Mouse (Mus musculus) mammary gland, adult 2 months (tissue): Measurements from ENCODE around the gene C730034F03Rik. TPM values are rescaled to one million over a fixed set of nuclear protein-coding genes. Genes with fewer than 3 reads are reported as not detected.

Source experiments
- polyA plus RNA-seq: library from polyadenylated mRNA; depleted of rRNA; stranded (reverse); fragments of >200 nt; gene quantifications from 2 replicates; pipeline ENCODE4 v1.2.3, GENCODE M21; 2012; ENCODE audit warnings: low replicate concordance; rRNA removed

The C730034F03Rik gene
- 0.65 and 1.2 TPM in 2 replicates for polyA plus RNA-seq

DNA sequence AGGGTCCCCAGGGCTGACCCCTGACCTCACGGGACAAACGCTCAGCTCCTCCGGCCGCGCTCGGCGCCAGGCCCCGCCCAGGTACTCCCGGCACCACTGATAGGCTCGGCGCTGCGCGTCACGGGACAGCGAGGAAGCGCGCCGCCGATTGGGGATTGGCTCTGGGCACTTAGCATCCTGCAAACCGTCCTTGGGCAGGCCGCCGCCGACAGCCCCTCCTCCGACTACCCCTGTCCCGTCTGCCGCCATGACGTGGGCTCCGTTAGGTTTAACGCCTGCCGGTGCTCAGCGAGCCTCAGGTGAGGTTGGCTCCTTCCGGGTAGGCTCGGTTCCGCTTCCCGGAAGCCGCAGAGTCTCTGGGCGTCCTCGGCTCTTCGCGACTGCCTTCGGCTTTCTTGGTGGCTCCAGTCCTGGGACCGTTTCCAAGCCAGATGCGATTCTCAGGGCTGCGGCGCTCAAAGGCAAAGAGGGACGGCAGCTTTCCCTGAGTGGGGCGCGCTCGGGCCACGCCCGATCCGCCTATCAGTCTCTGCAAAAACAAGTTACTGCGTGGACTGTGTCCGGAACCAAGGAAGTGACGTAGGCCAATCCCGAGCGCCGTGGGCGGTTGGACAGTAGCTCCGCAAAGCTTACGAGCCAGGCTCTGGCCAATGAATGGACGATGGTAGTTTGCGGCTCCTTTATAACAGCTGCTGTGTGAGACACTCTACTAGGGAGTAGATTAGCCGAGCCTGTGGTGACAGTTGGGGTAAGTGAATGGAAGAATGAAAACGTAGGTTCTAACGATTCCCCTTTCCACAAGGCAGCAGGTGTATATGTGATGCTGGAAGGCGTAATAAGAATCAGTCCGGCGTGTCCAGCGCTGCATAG lies at the start of gene C730034F03Rik, which contains the start of the genes Gm44502 and Chkb:
Gene C730034F03Rik, plus strand, starts transcription at position 238 of the 870 bp plus-strand sequence.
Gene Gm44502, minus strand, starts transcription at position 345 of the 870 bp plus-strand sequence.
Gene Chkb, minus strand, starts transcription at position 557 of the 870 bp plus-strand sequence.

DNA sequence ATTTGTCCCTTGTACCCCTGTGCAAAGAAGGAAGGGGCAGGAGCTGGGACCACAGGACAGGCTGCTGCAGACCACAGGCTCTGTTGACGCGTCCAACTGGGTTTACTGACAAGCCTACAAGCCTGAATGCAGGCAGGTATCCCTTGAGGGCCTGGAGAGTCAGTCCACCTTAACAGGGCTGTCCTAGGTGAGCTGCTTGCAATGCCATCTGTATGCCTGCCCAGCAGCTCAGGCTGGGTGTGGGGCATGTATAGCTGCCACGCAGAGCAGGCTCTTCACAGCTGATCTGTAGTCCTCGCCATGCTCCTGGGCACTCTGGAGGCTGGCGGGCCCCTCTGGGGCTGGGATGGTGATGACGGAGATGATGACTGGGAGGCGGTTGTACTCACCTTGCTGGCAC lies 44.8 kb upstream of the C730034F03Rik start, which contains the start of gene Klhdc7b:
Gene Klhdc7b, plus strand, starts transcription at position 301 of the 400 bp plus-strand sequence.

DNA sequence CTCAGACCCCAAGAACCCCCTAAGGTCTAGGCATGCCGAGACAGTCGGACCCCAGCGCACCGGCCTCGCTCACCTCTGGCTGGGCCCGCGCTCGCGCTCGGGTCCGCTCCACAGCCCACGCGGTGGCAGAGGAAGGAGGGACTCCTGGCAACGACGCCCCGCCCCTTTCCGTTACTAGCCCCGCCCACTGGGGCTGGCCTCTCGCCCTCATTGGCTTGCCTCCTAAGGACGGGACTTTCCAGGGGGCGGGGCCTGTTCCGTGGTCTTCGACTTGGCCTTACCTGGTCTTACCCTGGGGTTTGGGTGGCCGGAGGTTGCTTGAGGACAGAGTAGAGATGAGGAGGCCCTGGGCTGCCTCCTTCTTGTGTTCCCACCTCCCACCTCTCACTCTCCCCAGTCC lies 19.3 kb upstream of the C730034F03Rik start, which contains the start of gene Syce3:
Gene Syce3, minus strand, starts transcription at position 386 of the 400 bp plus-strand sequence.

DNA sequence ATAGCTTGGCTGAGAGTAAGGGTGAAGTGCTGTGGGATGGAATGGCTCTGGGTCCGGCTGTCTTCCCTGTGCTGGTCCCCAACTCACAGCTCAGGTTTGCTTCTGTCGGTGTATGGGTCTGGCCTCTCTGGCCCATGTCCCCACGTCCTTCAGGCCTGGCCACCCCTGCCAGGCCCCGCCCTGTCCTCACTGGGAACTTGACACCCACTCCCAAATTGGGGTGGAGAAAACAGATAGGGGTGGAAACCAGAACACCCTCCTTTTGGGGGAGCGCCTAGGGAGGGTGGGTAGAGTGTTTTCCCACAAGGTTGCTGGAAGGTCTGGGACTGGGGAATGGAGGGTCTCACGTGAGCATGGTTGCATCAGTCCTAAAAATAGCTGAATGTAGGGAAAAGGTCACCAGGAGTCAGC lies 3.7 kb upstream of the C730034F03Rik start, which contains the start of gene Cpt1b:
Gene Cpt1b, minus strand, starts transcription at position 153 of the 411 bp plus-strand sequence.

DNA sequence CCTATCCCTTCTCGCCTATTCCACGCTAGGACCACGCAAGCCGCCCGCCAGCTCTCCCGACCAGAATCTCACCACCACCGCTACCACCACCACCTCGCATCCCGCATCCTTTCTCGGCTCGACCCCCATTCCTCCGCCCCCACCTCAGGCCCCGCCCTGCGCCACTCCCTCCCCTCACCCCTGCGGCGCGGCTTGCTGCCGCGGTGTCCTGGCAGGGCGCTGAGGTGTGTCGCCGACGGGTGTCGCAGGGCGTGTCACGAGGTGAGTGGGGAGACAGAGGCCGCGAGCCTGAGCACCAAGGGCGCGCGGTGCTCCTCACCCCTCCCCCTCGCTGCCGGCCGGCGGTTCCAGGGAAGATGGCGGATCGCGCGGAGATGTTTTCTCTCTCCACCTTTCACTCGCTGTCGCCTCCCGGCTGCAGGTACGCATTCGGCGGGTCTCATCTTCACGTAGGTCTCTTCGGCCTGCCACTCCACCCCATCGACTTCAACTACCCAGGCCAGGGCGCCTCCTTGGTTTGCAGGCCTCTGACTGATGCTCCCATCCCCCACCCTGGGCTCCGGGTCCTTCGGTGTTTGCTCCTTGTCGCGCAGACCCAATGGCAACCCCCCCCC lies 24.6 kb downstream of the C730034F03Rik start, which contains the start of gene Mapk8ip2:
Gene Mapk8ip2, plus strand, starts transcription at position 49 of the 614 bp plus-strand sequence.

DNA sequence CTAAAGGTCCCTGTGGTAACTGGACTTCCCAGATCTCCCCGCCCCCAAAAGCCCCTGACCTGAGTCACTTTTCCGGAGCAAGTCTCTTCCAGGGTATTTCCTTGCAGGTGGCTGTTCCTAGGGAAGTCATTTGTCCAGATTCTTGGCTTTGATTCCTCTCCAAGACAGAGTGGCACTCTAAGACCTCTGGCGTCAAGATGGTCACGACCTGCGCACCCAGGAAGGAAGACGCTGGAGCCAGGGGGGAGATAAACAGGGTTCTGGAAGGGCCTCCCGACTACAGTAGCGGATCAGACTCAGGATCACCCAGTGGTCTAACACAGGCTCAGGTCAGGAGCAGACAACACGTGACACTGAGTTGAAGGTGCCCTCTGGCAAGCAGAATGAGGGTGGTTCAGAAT lies 47.7 kb downstream of the C730034F03Rik start, which contains the start of gene Arsa:
Gene Arsa, minus strand, starts transcription at position 335 of the 401 bp plus-strand sequence.

Other genes starting within 250 kb of the C730034F03Rik start
- 106 and 146 TPM in 2 replicates for gene Plxnb2, start 248.8 kb upstream of the C730034F03Rik start, polyA plus RNA-seq
- gene Dennd6b, start 233.1 kb upstream of the C730034F03Rik start, polyA plus RNA-seq, result 23.7 and 25.8 TPM in 2 replicates
- 133 and 457 TPM in 2 replicates for gene Ppp6r2, start 218.0 kb upstream of the C730034F03Rik start, polyA plus RNA-seq
- 309 and 314 TPM in 2 replicates for gene Sbf1, start 114.3 kb upstream of the C730034F03Rik start, polyA plus RNA-seq
- 1.6 and 3.6 TPM in 2 replicates for gene Adm2, start 106.9 kb upstream of the C730034F03Rik start, polyA plus RNA-seq
- gene Miox, start 95.2 kb upstream of the C730034F03Rik start, polyA plus RNA-seq, result 0.23 and 0.49 TPM in 2 replicates
- 51.5 and 67.3 TPM in 2 replicates for gene Lmf2, start 73.9 kb upstream of the C730034F03Rik start, polyA plus RNA-seq
- 133 and 153 TPM in 2 replicates for gene Ncaph2, start 73.9 kb upstream of the C730034F03Rik start, polyA plus RNA-seq
- gene Sco2, start 55.7 kb upstream of the C730034F03Rik start, polyA plus RNA-seq, result 38.4 and 47.4 TPM in 2 replicates
- 1.5 and 10.2 TPM in 2 replicates for gene Tymp, start 52.5 kb upstream of the C730034F03Rik start, polyA plus RNA-seq
- 5.0 TPM in 2 replicates for gene Odf3b, start 50.3 kb upstream of the C730034F03Rik start, polyA plus RNA-seq
- gene Klhdc7b, start 44.7 kb upstream of the C730034F03Rik start, polyA plus RNA-seq, result 0.02 TPM in 1 of 2 replicates, not detected in the other
- gene Syce3, start 19.1 kb upstream of the C730034F03Rik start, polyA plus RNA-seq, result not detected in 2 replicates
- 40.4 and 302 TPM in 2 replicates for gene Cpt1b, start 3.7 kb upstream of the C730034F03Rik start, polyA plus RNA-seq
- gene Gm44502, start 107 bp downstream of the C730034F03Rik start, polyA plus RNA-seq, result 1.0 and 5.6 TPM in 2 replicates
- gene Chkb, start 319 bp downstream of the C730034F03Rik start, polyA plus RNA-seq, result 59.4 and 73.3 TPM in 2 replicates
- 0.07 and 0.10 TPM in 2 replicates for gene Mapk8ip2, start 24.3 kb downstream of the C730034F03Rik start, polyA plus RNA-seq
- 60.5 and 78.3 TPM in 2 replicates for gene Arsa, start 47.8 kb downstream of the C730034F03Rik start, polyA plus RNA-seq
- 29.5 and 55.8 TPM in 2 replicates for gene Shank3, start 70.0 kb downstream of the C730034F03Rik start, polyA plus RNA-seq
- 1.1 and 2.2 TPM in 2 replicates for gene Acr, start 138.7 kb downstream of the C730034F03Rik start, polyA plus RNA-seq
- 6.1 and 15.3 TPM in 2 replicates for gene Rabl2, start 162.3 kb downstream of the C730034F03Rik start, polyA plus RNA-seq